Mouse (Mus musculus) c-Kit-positive CD71-positive TER-119-positive erythroid progenitor cells, embryonic 14.5 days (primary cell): ENCODE measurements around the gene Rtkn2.

Experiments
- DNase-seq: peaks from one replicate; pipeline ENCODE4 v3.0.0-alpha.2; 2013; ENCODE audit warnings: low spot score

The Rtkn2 gene

GRCm38 (mm10) chr10:67979401-67980157, at the start of gene Rtkn2:
Rtkn2 (plus strand) TSS chr10:67979570.
- peak; percentile 82 for DNase-seq

GRCm38 (mm10) chr10:67931328-67931727, 48.0 kb upstream of the Rtkn2 start:
- no peak for DNase-seq

- no peak for DNase-seq
Observed at GRCm38 (mm10) chr10:67932780-67933179, 46.6 kb upstream of the Rtkn2 start.

GRCm38 (mm10) chr10:67936944-67937343, 42.4 kb upstream of the Rtkn2 start:
- DNase-seq, result no peak

GRCm38 (mm10) chr10:67937775-67938174, 41.6 kb upstream of the Rtkn2 start:
- no peak for DNase-seq

- no peak for DNase-seq
Observed at GRCm38 (mm10) chr10:67939546-67939945, 39.8 kb upstream of the Rtkn2 start.

- DNase-seq, result no peak
Observed at GRCm38 (mm10) chr10:67943513-67943912, 35.9 kb upstream of the Rtkn2 start.

GRCm38 (mm10) chr10:67950059-67950748, 29.2 kb upstream of the Rtkn2 start:
- no peak for DNase-seq

- no peak for DNase-seq
Observed at GRCm38 (mm10) chr10:67951690-67952089, 27.7 kb upstream of the Rtkn2 start.

- DNase-seq, result no peak
Observed at GRCm38 (mm10) chr10:67955982-67956381, 23.4 kb upstream of the Rtkn2 start.

- no peak for DNase-seq
Observed at GRCm38 (mm10) chr10:67959982-67960381, 19.4 kb upstream of the Rtkn2 start.

GRCm38 (mm10) chr10:67962496-67962895, 16.9 kb upstream of the Rtkn2 start:
- no peak for DNase-seq

- no peak for DNase-seq
Observed at GRCm38 (mm10) chr10:67964060-67964459, 15.3 kb upstream of the Rtkn2 start.

GRCm38 (mm10) chr10:67965251-67965986, 14.0 kb upstream of the Rtkn2 start:
- no peak for DNase-seq

- no peak for DNase-seq
Observed at GRCm38 (mm10) chr10:67966102-67966501, 13.3 kb upstream of the Rtkn2 start.

- DNase-seq, result no peak
Observed at GRCm38 (mm10) chr10:67966983-67967382, 12.4 kb upstream of the Rtkn2 start.

- no peak for DNase-seq
Observed at GRCm38 (mm10) chr10:67971166-67971796, 8.1 kb upstream of the Rtkn2 start.

GRCm38 (mm10) chr10:67977271-67977670, 2.1 kb upstream of the Rtkn2 start:
- DNase-seq, result no peak

- no peak for DNase-seq
Observed at GRCm38 (mm10) chr10:67983776-67984175, 4.4 kb downstream of the Rtkn2 start.

- DNase-seq, result no peak
Observed at GRCm38 (mm10) chr10:67984271-67984943, 5.0 kb downstream of the Rtkn2 start.

GRCm38 (mm10) chr10:67985100-67985499, 5.7 kb downstream of the Rtkn2 start:
- DNase-seq, result no peak

- no peak for DNase-seq
Observed at GRCm38 (mm10) chr10:67995356-67995755, 16.0 kb downstream of the Rtkn2 start.
